Mouse (Mus musculus): ENCODE data around the gene Klhl40. TPM values are rescaled to one million over a fixed set of nuclear protein-coding genes. Genes with fewer than 3 reads are reported as not detected.
A peak's percentile ranks its signal among the peaks of the same experiment; 100 is the strongest.

Klhl40 gene
- polyA plus RNA-seq, 1 experiment, result not detected

GRCm38 (mm10) chr9:121757432-121757831 lies 20.0 kb upstream of the Klhl40 start:
- Histone ChIP-seq H3K36me3 (ENCODE audit: control insufficient read depth, insufficient read depth, low read length) (peaks cover 31% of the 10 kb centered on the region), H3K27ac (ENCODE audit: insufficient read depth, low read depth, low read length) (no peak overlapping the region), H3K4me3 (ENCODE audit: low read depth, low read length) (no peak overlapping the region), H3K4me1 (ENCODE audit: control insufficient read depth, insufficient read depth, insufficient read length, low read length) (peaks cover 9% of the 10 kb centered on the region), H3K27me3 (ENCODE audit: control insufficient read depth, insufficient read depth, low read length) (peaks cover 22% of the 10 kb centered on the region)
- no peak for TF ChIP-seq CTCF (IDR thresholded peaks at IDR 0.05; ENCODE audit: extremely low read depth, insufficient read length, insufficient replicate concordance, low read depth, low read length)
- TF ChIP-seq POLR2A (IDR thresholded peaks at IDR 0.05; ENCODE audit: low read depth, low read length), result no peak
- 58% methylated on average over 3 of the region's 3 CpGs for WGBS

GRCm38 (mm10) chr9:121757835-121758814 lies 19.3 kb upstream of the Klhl40 start:
- Histone ChIP-seq H3K27ac (ENCODE audit: insufficient read depth, low read depth, low read length) (no peak overlapping the region), H3K36me3 (ENCODE audit: control insufficient read depth, insufficient read depth, low read length) (peaks cover 26% of the 10 kb centered on the region), H3K27me3 (ENCODE audit: control insufficient read depth, insufficient read depth, low read length) (peaks cover 22% of the 10 kb centered on the region), H3K4me3 (ENCODE audit: low read depth, low read length) (no peak overlapping the region), H3K4me1 (ENCODE audit: control insufficient read depth, insufficient read depth, insufficient read length, low read length) (peaks cover 9% of the 10 kb centered on the region)
- 52% methylated on average over 10 of the region's 10 CpGs for WGBS
- TF ChIP-seq POLR2A (IDR thresholded peaks at IDR 0.05; ENCODE audit: low read depth, low read length), result no peak
- no peak for TF ChIP-seq CTCF (IDR thresholded peaks at IDR 0.05; ENCODE audit: extremely low read depth, insufficient read length, insufficient replicate concordance, low read depth, low read length)

- Histone ChIP-seq H3K4me1 (ENCODE audit: control insufficient read depth, insufficient read depth, insufficient read length, low read length) (peaks cover 9% of the 10 kb centered on the region), H3K27me3 (ENCODE audit: control insufficient read depth, insufficient read depth, low read length) (peaks cover 22% of the 10 kb centered on the region), H3K4me3 (ENCODE audit: low read depth, low read length) (peak within 1 kb of the TSS; percentile 83), H3K27ac (ENCODE audit: insufficient read depth, low read depth, low read length) (no peak within 1 kb of the TSS), H3K36me3 (ENCODE audit: control insufficient read depth, insufficient read depth, low read length) (peaks cover 18% of the 10 kb centered on the region)
- TF ChIP-seq CTCF (IDR thresholded peaks at IDR 0.05; ENCODE audit: extremely low read depth, insufficient read length, insufficient replicate concordance, low read depth, low read length) (no peak), POLR2A (IDR thresholded peaks at IDR 0.05; ENCODE audit: low read depth, low read length) (no peak)
- WGBS, result 1% methylated on average over 97 of the region's 97 CpGs
Observed at GRCm38 (mm10) chr9:121759091-121760081, 18.0 kb upstream of the Klhl40 start, which contains the start of gene Zfp651. Gene Zfp651 (plus strand): TSS chr9:121759330.

- TF ChIP-seq CTCF (IDR thresholded peaks at IDR 0.05; ENCODE audit: extremely low read depth, insufficient read length, insufficient replicate concordance, low read depth, low read length) (no peak), POLR2A (IDR thresholded peaks at IDR 0.05; ENCODE audit: low read depth, low read length) (no peak)
- Histone ChIP-seq H3K4me1 (ENCODE audit: control insufficient read depth, insufficient read depth, insufficient read length, low read length) (peaks cover 9% of the 10 kb centered on the region), H3K4me3 (ENCODE audit: low read depth, low read length) (peak overlapping the region; percentile 83), H3K36me3 (ENCODE audit: control insufficient read depth, insufficient read depth, low read length) (peaks cover 9% of the 10 kb centered on the region), H3K27me3 (ENCODE audit: control insufficient read depth, insufficient read depth, low read length) (peaks cover 22% of the 10 kb centered on the region), H3K27ac (ENCODE audit: insufficient read depth, low read depth, low read length) (no peak overlapping the region)
- 2% methylated on average over 43 of the region's 43 CpGs for WGBS
Observed at GRCm38 (mm10) chr9:121760271-121761090, 16.9 kb upstream of the Klhl40 start.

DNA sequence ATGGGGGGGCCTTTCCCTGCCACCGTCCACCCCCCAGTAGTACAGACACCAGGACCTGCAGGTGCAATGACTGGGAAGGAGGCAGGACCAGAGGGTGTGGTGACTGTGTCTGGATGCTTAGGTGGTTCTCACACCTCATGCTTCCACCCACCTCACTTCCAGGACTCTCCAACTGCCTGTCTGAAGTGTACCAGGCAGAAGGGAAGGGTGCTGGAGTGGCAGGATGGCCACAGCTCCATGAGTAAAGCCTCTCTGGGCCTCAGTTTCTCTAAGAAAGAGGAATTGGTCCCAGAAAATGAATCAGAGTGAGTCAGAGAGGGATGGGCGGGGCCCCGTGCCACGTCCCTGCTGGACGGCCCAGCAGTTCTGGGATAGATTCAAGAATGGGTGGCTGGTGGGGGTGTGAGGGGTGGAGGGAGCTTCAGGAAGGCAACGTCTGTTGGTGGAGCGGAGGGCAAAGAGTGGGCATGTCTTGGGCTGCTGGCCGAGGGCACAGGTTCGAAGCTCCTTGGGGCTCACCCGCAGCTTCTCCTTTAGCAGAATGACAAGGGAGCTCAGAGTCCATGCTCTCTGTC lies 16.2 kb upstream of the Klhl40 start:
- peaks cover 9% of the 10 kb centered on the region for H3K4me1 ChIP-seq (ENCODE audit: control insufficient read depth, insufficient read depth, insufficient read length, low read length)
- WGBS, result 51% methylated on average over 10 of the region's 10 CpGs
- H3K36me3 ChIP-seq (ENCODE audit: control insufficient read depth, insufficient read depth, low read length), result peaks cover 5% of the 10 kb centered on the region
- H3K27ac ChIP-seq (ENCODE audit: insufficient read depth, low read depth, low read length), result no peak overlapping the region
- no peak overlapping the region for H3K4me3 ChIP-seq (ENCODE audit: low read depth, low read length)
- H3K27me3 ChIP-seq (ENCODE audit: control insufficient read depth, insufficient read depth, low read length), result peaks cover 22% of the 10 kb centered on the region
- no peak for TF ChIP-seq POLR2A (IDR thresholded peaks at IDR 0.05; ENCODE audit: low read depth, low read length)
- no peak for TF ChIP-seq CTCF (IDR thresholded peaks at IDR 0.05; ENCODE audit: extremely low read depth, insufficient read length, insufficient replicate concordance, low read depth, low read length)

DNA sequence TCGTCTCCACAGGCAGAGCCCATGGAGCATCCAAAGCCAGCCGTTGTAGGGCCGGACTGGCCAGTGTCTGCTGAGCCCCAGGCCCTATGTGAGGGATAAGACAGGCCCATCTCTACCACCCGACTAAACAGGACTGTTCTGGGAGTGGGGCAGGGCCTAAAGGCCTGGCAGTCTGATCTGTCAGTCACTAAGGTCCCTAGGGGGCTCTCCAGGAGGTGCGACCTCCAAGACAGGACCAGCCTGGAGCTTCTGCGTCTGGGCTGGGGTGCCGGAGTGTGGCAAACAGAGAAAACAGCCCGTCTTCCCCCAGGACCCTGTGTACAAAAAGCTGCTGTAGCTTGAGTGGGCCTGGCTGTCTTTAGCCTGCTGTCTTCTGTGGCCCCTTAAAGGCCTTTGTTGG lies 15.6 kb upstream of the Klhl40 start:
- WGBS, result 86% methylated on average over 8 of the region's 8 CpGs
- Histone ChIP-seq H3K27me3 (ENCODE audit: control insufficient read depth, insufficient read depth, low read length) (peaks cover 22% of the 10 kb centered on the region), H3K27ac (ENCODE audit: insufficient read depth, low read depth, low read length) (no peak overlapping the region), H3K36me3 (ENCODE audit: control insufficient read depth, insufficient read depth, low read length) (peaks cover 2% of the 10 kb centered on the region; the same call in 1 of the 2 replicates), H3K4me1 (ENCODE audit: control insufficient read depth, insufficient read depth, insufficient read length, low read length) (peaks cover 9% of the 10 kb centered on the region), H3K4me3 (ENCODE audit: low read depth, low read length) (no peak overlapping the region)
- TF ChIP-seq CTCF (IDR thresholded peaks at IDR 0.05; ENCODE audit: extremely low read depth, insufficient read length, insufficient replicate concordance, low read depth, low read length) (no peak), POLR2A (IDR thresholded peaks at IDR 0.05; ENCODE audit: low read depth, low read length) (no peak)

All from small intestine, adult 2 months (tissue).